27 mouse cellular contexts compared by ENCODE assay signal in the genomic region with DNA sequence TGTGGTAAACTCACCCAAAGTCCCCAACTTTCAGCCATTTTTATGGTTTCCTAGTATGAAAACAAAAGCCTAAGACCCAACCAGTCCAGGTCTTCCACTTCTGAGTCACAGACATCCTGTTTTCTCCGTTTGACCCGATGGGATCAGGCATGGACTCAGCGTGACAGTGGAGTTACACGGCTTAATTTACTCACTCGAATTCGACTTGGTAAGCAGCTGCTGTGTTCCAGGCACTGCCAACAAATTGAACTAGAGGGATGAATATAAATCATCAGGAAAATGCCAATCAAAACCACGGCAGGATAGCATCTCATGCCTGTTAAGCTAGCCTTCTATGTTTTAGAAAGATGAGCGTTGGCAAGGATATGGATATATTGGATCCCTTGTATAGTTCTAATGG. TPM values are rescaled to one million over a fixed set of nuclear protein-coding genes. Genes with fewer than 3 reads are reported as not detected.
DNase-seq lines count a peak whose midpoint lies in the region; ATAC-seq and TF ChIP-seq lines count a peak whose summit lies in the region.
"Had no signal": no experiment of that assay in that cellular context is flagged by ENCODE, and none has a peak within 500 bp of the region (broad histone marks: within the 10 kb centered on the region; RNA-seq: fewer than 3 reads in every experiment).

No protein-coding gene starts in this region.

- no peak overlapping the region for H3K4me3 ChIP-seq in hindbrain, postnatal 0 days (ENCODE audit: low read length)
- no peak overlapping the region for H3K4me3 ChIP-seq in hindbrain, embryonic 13.5 days
- H3K4me3 ChIP-seq in midbrain, embryonic 14.5 days (replicated peaks; ENCODE audit: low read depth, low read length), result no peak overlapping the region
- no peak overlapping the region for H3K4me3 ChIP-seq in midbrain, embryonic 13.5 days (replicated peaks)
- H3K4me3 ChIP-seq: embryonic facial prominence, embryonic 10.5 days; embryonic facial prominence, embryonic 13.5 days; erythroblast, embryonic 14.5 days; forebrain, embryonic 12.5 days; forebrain, embryonic 15.5 days; intestine, embryonic 15.5 days had no signal

- no peak overlapping the region for H3K4me2 ChIP-seq in hindbrain, postnatal 0 days (ENCODE audit: low read depth, low read length)
- no peak overlapping the region for H3K4me2 ChIP-seq in hindbrain, embryonic 13.5 days
- H3K4me2 ChIP-seq in midbrain, embryonic 14.5 days (ENCODE audit: low read length), result no peak overlapping the region
- H3K4me2 ChIP-seq in midbrain, embryonic 13.5 days (replicated peaks), result no peak overlapping the region
- H3K4me2 ChIP-seq: embryonic facial prominence, embryonic 13.5 days; forebrain, embryonic 12.5 days; forebrain, embryonic 15.5 days; heart, embryonic 11.5 days; intestine, embryonic 15.5 days had no signal

- intact Hi-C loops in gastrocnemius, postnatal 36 days (cut with DNase I), result no loop called here

- ATAC-seq in hindbrain, postnatal 0 days, result no peak
- no peak for ATAC-seq in hindbrain, embryonic 13.5 days (ENCODE audit: low FRiP score)
- ATAC-seq in midbrain, embryonic 14.5 days (ENCODE audit: low FRiP score, low TSS enrichment), result no peak
- ATAC-seq in midbrain, embryonic 13.5 days, result no peak
- ATAC-seq: forebrain, embryonic 15.5 days; intestine, embryonic 15.5 days; Patski had no signal

- TF ChIP-seq CTCF in hindbrain, postnatal 0 days (IDR thresholded peaks at IDR 0.05; ENCODE audit: low read depth), result no peak
- no peak for TF ChIP-seq CTCF in brain, embryonic 14.5 days (IDR thresholded peaks at IDR 0.05; ENCODE audit: borderline replicate concordance, extremely low read depth, insufficient read depth, insufficient read length)

- no peak overlapping the region for H3K9ac ChIP-seq in hindbrain, postnatal 0 days (replicated peaks; ENCODE audit: low read length)
- H3K9ac ChIP-seq in hindbrain, embryonic 13.5 days, result no peak overlapping the region
- H3K9ac ChIP-seq in midbrain, embryonic 14.5 days (replicated peaks; ENCODE audit: low read length), result no peak overlapping the region
- no peak overlapping the region for H3K9ac ChIP-seq in midbrain, embryonic 13.5 days (replicated peaks)
- H3K9ac ChIP-seq: embryonic facial prominence, embryonic 13.5 days; forebrain, embryonic 12.5 days; forebrain, embryonic 15.5 days; intestine, embryonic 15.5 days had no signal

- 34% methylated on average over 8 of the region's 8 CpGs for WGBS in hindbrain, postnatal 0 days
- WGBS in hindbrain, embryonic 13.5 days, result 48% methylated on average over 8 of the region's 8 CpGs
- 19% methylated on average over 8 of the region's 8 CpGs for WGBS in midbrain, embryonic 14.5 days
- WGBS in midbrain, embryonic 13.5 days, result 48% methylated on average over 8 of the region's 8 CpGs

- H3K36me3 ChIP-seq in hindbrain, postnatal 0 days (ENCODE audit: insufficient read depth, low read length), result no peaks in the 10 kb centered on the region
- H3K36me3 ChIP-seq in hindbrain, embryonic 13.5 days, result no peaks in the 10 kb centered on the region
- no peaks in the 10 kb centered on the region for H3K36me3 ChIP-seq in midbrain, embryonic 14.5 days (ENCODE audit: control insufficient read depth, insufficient read depth, low read length)
- H3K36me3 ChIP-seq in midbrain, embryonic 13.5 days, result no peaks in the 10 kb centered on the region
- H3K36me3 ChIP-seq: embryonic facial prominence, embryonic 10.5 days; embryonic facial prominence, embryonic 13.5 days; forebrain, embryonic 12.5 days; forebrain, embryonic 15.5 days; G1E; intestine, embryonic 15.5 days had no signal

- H3K27ac ChIP-seq in hindbrain, postnatal 0 days, result no peak overlapping the region
- no peak overlapping the region for H3K27ac ChIP-seq in hindbrain, embryonic 13.5 days
- no peak overlapping the region for H3K27ac ChIP-seq in midbrain, embryonic 14.5 days (replicated peaks; ENCODE audit: low read depth, low read length)
- H3K27ac ChIP-seq in midbrain, embryonic 13.5 days, result no peak overlapping the region
- H3K27ac ChIP-seq: embryonic facial prominence, embryonic 10.5 days; embryonic facial prominence, embryonic 13.5 days; forebrain, embryonic 12.5 days; forebrain, embryonic 15.5 days; intestine, embryonic 15.5 days had no signal

- H3K27me3 ChIP-seq in hindbrain, postnatal 0 days (ENCODE audit: insufficient read depth, low read length), result no peaks in the 10 kb centered on the region
- H3K27me3 ChIP-seq in hindbrain, embryonic 13.5 days, result no peaks in the 10 kb centered on the region
- H3K27me3 ChIP-seq in midbrain, embryonic 14.5 days (ENCODE audit: control insufficient read depth, insufficient read depth, low read length), result no peaks in the 10 kb centered on the region
- no peaks in the 10 kb centered on the region for H3K27me3 ChIP-seq in midbrain, embryonic 13.5 days
- H3K27me3 ChIP-seq: CH12.LX; embryonic facial prominence, embryonic 13.5 days; forebrain, embryonic 12.5 days; forebrain, embryonic 15.5 days; intestine, embryonic 15.5 days; Patski had no signal

- peak; percentile 29 to 37 for DNase-seq in cerebellum, postnatal 14 days
- no peak for DNase-seq in cerebellum, postnatal 25 days
- peak; percentile 36 for DNase-seq in hindbrain, postnatal 0 days (ENCODE audit: low spot score)
- DNase-seq in midbrain, embryonic 14.5 days, result peak; percentile 55
- DNase-seq in brain, embryonic 14.5 days (ENCODE audit: low read depth), result peak; percentile 50
- no peak for DNase-seq in gastrocnemius, postnatal 36 days
- DNase-seq: adrenal gland, postnatal 10 days; adrenal gland, postnatal 36 days; B cell, adult 2 months; cerebellum, adult 11 months; cerebellum, adult 8-10 months; cerebellum, postnatal 36 days; embryo, embryonic 11 days; heart, adult 11 months; kidney, adult 11 months had no signal

- H3K4me1 ChIP-seq in hindbrain, postnatal 0 days (ENCODE audit: insufficient read depth, low read length), result no peaks in the 10 kb centered on the region
- H3K4me1 ChIP-seq in hindbrain, embryonic 13.5 days (replicated peaks), result no peaks in the 10 kb centered on the region
- H3K4me1 ChIP-seq in midbrain, embryonic 14.5 days (ENCODE audit: control insufficient read depth, insufficient read depth, low read length), result no peaks in the 10 kb centered on the region
- no peaks in the 10 kb centered on the region for H3K4me1 ChIP-seq in midbrain, embryonic 13.5 days (replicated peaks)
- H3K4me1 ChIP-seq: embryonic facial prominence, embryonic 10.5 days; embryonic facial prominence, embryonic 13.5 days; forebrain, embryonic 12.5 days; forebrain, embryonic 15.5 days; intestine, embryonic 15.5 days had no signal

- H3K9me3 ChIP-seq in hindbrain, postnatal 0 days (ENCODE audit: low read length), result no peaks in the 10 kb centered on the region
- H3K9me3 ChIP-seq in hindbrain, embryonic 13.5 days, result no peaks in the 10 kb centered on the region
- no peaks in the 10 kb centered on the region for H3K9me3 ChIP-seq in midbrain, embryonic 14.5 days (ENCODE audit: control insufficient read depth, low read length)
- no peaks in the 10 kb centered on the region for H3K9me3 ChIP-seq in midbrain, embryonic 13.5 days
- H3K9me3 ChIP-seq: embryonic facial prominence, embryonic 10.5 days; embryonic facial prominence, embryonic 13.5 days; forebrain, embryonic 12.5 days; forebrain, embryonic 15.5 days; G1E; intestine, embryonic 15.5 days had no signal

- no peak for TF ChIP-seq POLR2A in brain, embryonic 14.5 days (IDR thresholded peaks at IDR 0.05; ENCODE audit: borderline replicate concordance, extremely low read depth, insufficient read depth, insufficient read length, poor library complexity, severe bottlenecking)

RNA-seq across cellular contexts. Expression of gene Nabp1, which starts 43.4 kb away (rescaled TPM):
- total RNA-seq in hindbrain, postnatal 0 days (2014; rRNA removed), result 3.3 and 4.1 TPM in 2 replicates
- polyA plus RNA-seq in hindbrain, postnatal 0 days (2015; fragmentation: Nextera tagmentation; extraction: Ambion mirVana), result 3.1 and 4.1 TPM in 2 replicates
- polyA plus RNA-seq in hindbrain, embryonic 13.5 days (2015; fragmentation: Nextera tagmentation; extraction: Ambion mirVana), result 7.5 and 7.8 TPM in 2 replicates
- polyA plus RNA-seq in midbrain, embryonic 14.5 days (2014; fragmentation: Nextera tagmentation; extraction: Ambion mirVana), result 8.1 and 11.3 TPM in 2 replicates
- polyA plus RNA-seq in midbrain, embryonic 13.5 days (2015; fragmentation: Nextera tagmentation; extraction: Ambion mirVana), result 7.9 and 9.3 TPM in 2 replicates
- polyA plus RNA-seq in brain, embryonic 14.5 days (2012; rRNA removed), result 6.8 and 7.1 TPM in 2 replicates
- total RNA-seq in gastrocnemius, postnatal 36 days (2021), result 10 to 100 TPM; 14.6 to 19.4 TPM

Comparison
In these comparisons a context has a peak if more than half of its experiments do, and no peak if none do; other contexts are left out.
1. DNase-seq: peak in cerebellum, postnatal 14 days (2 of 2), hindbrain, postnatal 0 days (single experiment), midbrain, embryonic 14.5 days (single experiment) and brain, embryonic 14.5 days (single experiment); none in cerebellum, postnatal 25 days (0 of 2) and gastrocnemius, postnatal 36 days (0 of 2).